Mouse (Mus musculus): ENCODE data around the gene Rragd.
A peak's percentile ranks its signal among the peaks of the same experiment; 100 is the strongest.
"Not testable (repeated sequence)": the region's sequence is repeated elsewhere in the genome, so short reads cannot be mapped to it uniquely, and the experiment has no call there.

Gene Rragd

DNA sequence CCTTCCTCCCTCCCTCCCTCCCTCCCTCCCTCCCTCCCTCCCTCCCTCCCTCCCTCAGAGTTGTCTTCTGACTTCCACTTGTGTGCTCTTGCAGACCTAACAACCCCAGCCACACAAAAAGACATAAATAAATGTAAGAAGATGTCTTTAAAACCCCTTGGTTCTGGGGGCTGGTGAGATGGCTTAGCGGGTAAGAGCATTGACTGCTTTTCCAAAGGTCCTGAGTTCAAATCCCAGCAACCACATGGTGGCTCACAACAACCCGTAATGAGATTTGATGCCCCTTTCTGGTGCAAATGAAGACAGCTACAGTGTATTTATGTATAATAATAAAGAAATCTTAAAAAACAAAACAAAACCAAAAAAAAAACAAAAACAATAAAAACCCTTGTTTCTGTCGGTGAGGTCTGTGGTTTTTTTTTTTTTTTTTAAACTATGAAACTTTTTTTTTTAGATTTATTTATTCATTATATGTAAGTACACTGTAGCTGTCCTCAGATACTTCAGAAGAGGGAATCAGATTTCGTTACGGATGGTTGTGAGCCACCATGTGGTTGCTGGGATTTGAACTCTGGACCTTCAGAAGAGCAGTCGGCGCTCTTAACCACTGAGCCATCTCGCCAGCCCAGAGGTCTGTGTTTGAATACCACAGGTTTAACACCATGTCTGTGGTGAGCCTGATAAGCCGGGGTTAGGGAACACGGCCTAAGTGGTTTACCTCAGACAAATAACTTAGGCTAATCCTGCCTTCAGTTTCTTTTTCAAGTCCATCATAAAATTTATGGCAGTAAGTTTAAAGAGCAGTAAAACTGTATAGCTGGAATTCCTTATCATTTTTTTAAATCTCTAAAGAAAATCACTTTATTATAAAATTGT, 23.0 kb downstream of the Rragd start:
- H3K36me3 ChIP-seq (ENCODE audit: control insufficient read depth, insufficient read depth, low read length, poor library complexity, severe bottlenecking); DNase-seq (ENCODE audit: low read depth, low spot score); H3K27me3 ChIP-seq (ENCODE audit: control insufficient read depth, insufficient read depth, low read length, poor library complexity, severe bottlenecking): not testable (repeated sequence)

DNA sequence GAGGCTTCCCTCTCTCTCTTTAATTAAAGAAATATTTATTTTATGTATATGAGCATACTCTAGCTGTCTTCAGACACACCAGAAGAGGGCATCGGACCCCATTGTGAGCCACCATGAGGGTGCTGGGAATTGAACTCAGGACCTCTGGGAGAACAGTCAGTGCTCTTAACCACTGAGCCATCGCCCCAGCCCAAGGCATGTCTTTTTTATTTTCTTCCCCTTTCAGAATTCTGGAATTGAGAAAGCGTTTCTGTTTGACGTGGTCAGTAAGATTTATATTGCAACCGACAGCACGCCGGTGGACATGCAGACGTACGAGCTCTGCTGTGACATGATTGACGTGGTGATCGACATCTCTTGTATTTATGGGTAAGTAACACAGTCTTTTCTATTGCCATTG, 24.0 kb downstream of the Rragd start:
- Histone ChIP-seq H3K36me3 (ENCODE audit: control insufficient read depth, insufficient read depth, low read length, poor library complexity, severe bottlenecking) (no peaks in the 10 kb centered on the region), H3K27me3 (ENCODE audit: control insufficient read depth, insufficient read depth, low read length, poor library complexity, severe bottlenecking) (no peaks in the 10 kb centered on the region)
- DNase-seq (ENCODE audit: low read depth, low spot score), result no peak

DNA sequence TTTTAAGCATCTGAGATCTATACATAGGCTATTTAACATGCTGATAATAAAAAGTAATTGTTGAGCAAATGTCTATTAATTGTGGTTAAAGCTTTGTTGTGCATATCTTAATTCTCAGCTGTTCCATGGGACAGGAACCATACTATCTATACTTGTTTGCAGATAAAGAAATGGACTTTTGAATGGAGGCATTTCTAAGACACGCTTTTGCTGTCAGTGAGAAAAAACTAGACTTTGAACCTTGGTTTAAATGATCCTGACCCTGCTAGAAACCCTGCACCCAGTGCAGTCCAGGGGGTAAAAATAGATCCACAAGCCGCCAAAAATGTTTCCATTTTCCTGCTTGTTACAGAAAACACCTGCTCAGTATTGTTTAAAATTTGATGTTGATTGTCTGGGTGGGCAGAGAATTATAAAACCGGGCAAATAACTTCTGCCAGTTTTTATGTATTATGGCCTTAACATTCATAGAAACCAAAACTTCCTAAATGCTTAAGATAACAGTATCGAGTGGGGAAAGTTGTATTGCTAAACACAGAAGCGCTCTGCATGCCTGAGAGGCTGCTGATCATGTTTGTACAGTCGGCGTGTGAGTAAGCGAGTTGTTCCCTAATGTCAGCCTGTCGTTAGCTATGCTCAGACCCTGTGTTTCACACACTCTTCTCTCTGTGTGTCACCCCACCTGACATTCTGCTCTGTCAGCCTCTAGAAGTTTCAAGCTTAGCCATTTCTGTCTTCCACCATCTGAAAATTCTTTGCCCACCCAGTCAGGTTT, 24.8 kb downstream of the Rragd start:
- no peak for DNase-seq (ENCODE audit: low read depth, low spot score)
- Histone ChIP-seq H3K27me3 (ENCODE audit: control insufficient read depth, insufficient read depth, low read length, poor library complexity, severe bottlenecking) (no peaks in the 10 kb centered on the region), H3K36me3 (ENCODE audit: control insufficient read depth, insufficient read depth, low read length, poor library complexity, severe bottlenecking) (no peaks in the 10 kb centered on the region)

DNA sequence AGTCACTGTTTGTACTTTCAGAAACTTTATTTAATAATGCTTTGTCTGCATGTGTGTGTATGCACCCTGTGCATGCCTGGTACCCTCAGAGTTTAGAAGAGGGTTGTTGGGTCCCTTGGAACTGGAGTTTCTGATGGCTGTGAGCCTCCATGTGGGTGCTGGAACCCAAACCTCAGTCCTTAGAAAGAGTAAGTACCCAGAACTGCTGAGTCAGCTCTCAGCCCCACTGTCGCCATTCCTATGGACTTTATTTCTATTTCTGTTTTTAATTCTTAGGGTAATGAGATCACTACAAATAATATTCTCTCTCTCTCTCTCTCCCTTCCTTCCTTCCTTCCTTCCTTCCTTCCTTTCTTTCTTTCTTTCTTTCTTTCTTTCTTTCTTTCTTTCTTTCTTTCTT, 27.2 kb downstream of the Rragd start:
- H3K27me3 ChIP-seq (ENCODE audit: control insufficient read depth, insufficient read depth, low read length, poor library complexity, severe bottlenecking), result no peaks in the 10 kb centered on the region
- no peak for DNase-seq (ENCODE audit: low read depth, low spot score)
- no peaks in the 10 kb centered on the region for H3K36me3 ChIP-seq (ENCODE audit: control insufficient read depth, insufficient read depth, low read length, poor library complexity, severe bottlenecking)

GRCm38 (mm10) chr4:33012484-33012883, 29.6 kb downstream of the Rragd start:
- no peaks in the 10 kb centered on the region for H3K36me3 ChIP-seq (ENCODE audit: control insufficient read depth, insufficient read depth, low read length, poor library complexity, severe bottlenecking)
- DNase-seq (ENCODE audit: low read depth, low spot score), result no peak

GRCm38 (mm10) chr4:33018361-33018999, 35.6 kb downstream of the Rragd start:
- H3K36me3 ChIP-seq (ENCODE audit: control insufficient read depth, insufficient read depth, low read length, poor library complexity, severe bottlenecking), result no peaks in the 10 kb centered on the region
- peak; percentile 93 for DNase-seq (ENCODE audit: low read depth, low spot score)
- H3K27me3 ChIP-seq (ENCODE audit: control insufficient read depth, insufficient read depth, low read length, poor library complexity, severe bottlenecking), result no peaks in the 10 kb centered on the region

More at GRCm38 (mm10) chr4:33012484-33012883, 29.6 kb downstream of the Rragd start:
- H3K27me3 ChIP-seq (ENCODE audit: control insufficient read depth, insufficient read depth, low read length, poor library complexity, severe bottlenecking), result no peaks in the 10 kb centered on the region

DNA sequence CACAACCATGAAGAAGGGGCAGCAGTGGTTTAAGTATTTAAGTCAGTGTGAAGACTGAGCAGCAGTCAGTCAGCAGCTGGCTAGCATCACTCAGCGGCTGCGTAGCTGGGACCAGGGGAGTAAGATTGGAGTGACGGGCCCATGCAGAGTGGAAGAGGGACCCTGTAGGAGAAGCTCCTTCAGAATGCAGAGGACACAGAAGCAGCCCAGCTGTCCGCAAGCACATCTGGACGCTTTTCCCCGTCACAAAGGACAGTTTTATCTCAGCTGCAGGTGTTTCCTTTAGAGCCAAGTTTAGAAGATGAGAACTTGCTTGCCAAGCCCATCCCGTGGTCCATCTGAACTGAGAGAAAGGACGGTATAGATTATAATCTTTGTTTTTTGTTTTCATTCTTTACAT, 41.6 kb downstream of the Rragd start:
- Histone ChIP-seq H3K27me3 (ENCODE audit: control insufficient read depth, insufficient read depth, low read length, poor library complexity, severe bottlenecking) (no peaks in the 10 kb centered on the region), H3K36me3 (ENCODE audit: control insufficient read depth, insufficient read depth, low read length, poor library complexity, severe bottlenecking) (no peaks in the 10 kb centered on the region)
- peak; percentile 16 for DNase-seq (ENCODE audit: low read depth, low spot score)

GRCm38 (mm10) chr4:33029104-33029503, 46.3 kb downstream of the Rragd start:
- no peaks in the 10 kb centered on the region for H3K27me3 ChIP-seq (ENCODE audit: control insufficient read depth, insufficient read depth, low read length, poor library complexity, severe bottlenecking)
- DNase-seq (ENCODE audit: low read depth, low spot score), result no peak

GRCm38 (mm10) chr4:33030264-33031194, 47.7 kb downstream of the Rragd start:
- no peaks in the 10 kb centered on the region for H3K36me3 ChIP-seq (ENCODE audit: control insufficient read depth, insufficient read depth, low read length, poor library complexity, severe bottlenecking)
- no peaks in the 10 kb centered on the region for H3K27me3 ChIP-seq (ENCODE audit: control insufficient read depth, insufficient read depth, low read length, poor library complexity, severe bottlenecking)
- no peak for DNase-seq (ENCODE audit: low read depth, low spot score)

More at GRCm38 (mm10) chr4:33029104-33029503, 46.3 kb downstream of the Rragd start:
- H3K36me3 ChIP-seq (ENCODE audit: control insufficient read depth, insufficient read depth, low read length, poor library complexity, severe bottlenecking), result no peaks in the 10 kb centered on the region

DNA sequence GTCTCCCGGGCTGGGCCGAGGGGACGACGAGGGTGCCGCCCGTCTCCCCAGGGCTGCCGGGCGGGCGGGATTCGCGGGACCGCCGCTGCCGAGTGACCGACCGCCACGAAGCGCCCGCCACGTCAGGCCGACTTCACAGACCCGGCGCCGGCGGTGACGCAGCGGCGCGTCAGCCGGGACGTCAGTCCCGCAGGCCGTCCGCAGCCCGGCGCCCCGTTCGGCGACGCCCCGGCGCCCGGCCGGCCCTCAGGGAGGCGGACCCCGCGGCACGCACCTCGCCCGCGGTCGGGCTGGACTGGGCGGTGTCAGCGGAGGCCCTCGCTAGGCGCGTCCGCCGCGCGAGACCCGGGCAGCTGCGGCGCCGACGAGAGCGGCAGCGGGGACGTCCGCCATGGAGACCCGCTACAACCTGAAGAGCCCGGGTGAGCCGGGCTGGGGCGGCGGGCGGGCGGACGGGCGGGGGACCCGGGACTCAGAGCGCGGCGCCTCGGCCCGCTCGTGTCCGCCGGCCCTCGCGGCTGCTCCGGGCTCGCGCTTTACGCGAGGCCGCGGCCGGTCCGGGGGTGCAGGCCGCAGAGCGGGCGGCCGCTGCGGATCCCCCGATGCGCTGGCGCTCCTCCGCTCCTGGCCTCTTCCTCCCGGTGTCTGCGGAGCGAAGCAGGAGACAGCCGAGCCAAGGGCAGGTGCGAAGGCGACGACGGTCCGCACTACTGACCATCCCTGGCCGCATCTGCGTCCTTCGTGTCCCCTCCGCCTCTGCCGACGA, 48.5 kb downstream of the Rragd start, which contains the start of gene Ube2j1:
Gene Ube2j1 (plus strand): TSS at position 222 of the 766 bp plus-strand sequence.
- peak; percentile 88 for DNase-seq (ENCODE audit: low read depth, low spot score)
- Histone ChIP-seq H3K27me3 (ENCODE audit: control insufficient read depth, insufficient read depth, low read length, poor library complexity, severe bottlenecking) (no peaks in the 10 kb centered on the region), H3K36me3 (ENCODE audit: control insufficient read depth, insufficient read depth, low read length, poor library complexity, severe bottlenecking) (no peaks in the 10 kb centered on the region)

DNA sequence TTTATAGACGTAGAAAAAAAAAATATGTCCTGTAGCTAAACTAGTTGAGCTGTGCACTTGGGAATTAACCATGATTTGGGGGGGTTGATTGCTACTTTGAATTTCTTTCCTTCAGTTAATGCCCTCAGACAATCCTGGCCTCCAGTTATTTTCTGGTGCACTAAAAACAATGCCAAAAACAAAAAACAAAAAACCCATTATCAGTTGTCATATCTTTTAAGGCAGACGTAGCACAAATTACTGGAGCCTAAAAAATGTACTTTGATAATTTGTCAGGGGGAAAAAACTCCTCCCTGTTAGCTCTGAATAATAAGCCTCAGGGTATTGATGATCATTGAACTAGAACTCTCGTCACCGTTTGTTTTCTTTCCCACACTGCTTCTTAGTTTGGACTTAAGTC, 49.2 kb downstream of the Rragd start:
- no peaks in the 10 kb centered on the region for H3K36me3 ChIP-seq (ENCODE audit: control insufficient read depth, insufficient read depth, low read length, poor library complexity, severe bottlenecking)
- no peaks in the 10 kb centered on the region for H3K27me3 ChIP-seq (ENCODE audit: control insufficient read depth, insufficient read depth, low read length, poor library complexity, severe bottlenecking)
- peak; percentile 30 for DNase-seq (ENCODE audit: low read depth, low spot score)

DNA sequence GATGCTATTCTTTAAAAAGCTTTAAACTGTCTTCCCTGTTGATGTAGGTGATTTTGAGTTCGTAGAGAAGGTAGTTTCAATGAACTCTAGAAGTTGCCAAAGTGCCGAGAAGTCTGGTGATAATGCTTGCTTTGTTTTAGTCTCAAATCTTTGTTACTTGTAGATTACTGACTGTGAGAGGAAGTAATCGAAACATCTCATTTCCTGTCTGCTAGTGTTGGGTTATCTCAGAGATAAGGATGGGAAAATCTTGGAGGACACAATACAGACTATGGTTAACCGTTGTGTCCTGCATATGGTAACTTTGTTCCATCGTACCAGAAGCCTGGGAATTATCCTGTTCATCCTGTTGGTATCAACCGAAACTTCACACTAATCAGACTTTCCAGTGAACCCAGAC, 50.7 kb downstream of the Rragd start:
- DNase-seq (ENCODE audit: low read depth, low spot score), result no peak
- 0 out of 2 replicates have a peak, but pooled peaks cover 1% of the 10 kb centered on the region for H3K36me3 ChIP-seq (ENCODE audit: control insufficient read depth, insufficient read depth, low read length, poor library complexity, severe bottlenecking)
- H3K27me3 ChIP-seq (ENCODE audit: control insufficient read depth, insufficient read depth, low read length, poor library complexity, severe bottlenecking), result no peaks in the 10 kb centered on the region

DNA sequence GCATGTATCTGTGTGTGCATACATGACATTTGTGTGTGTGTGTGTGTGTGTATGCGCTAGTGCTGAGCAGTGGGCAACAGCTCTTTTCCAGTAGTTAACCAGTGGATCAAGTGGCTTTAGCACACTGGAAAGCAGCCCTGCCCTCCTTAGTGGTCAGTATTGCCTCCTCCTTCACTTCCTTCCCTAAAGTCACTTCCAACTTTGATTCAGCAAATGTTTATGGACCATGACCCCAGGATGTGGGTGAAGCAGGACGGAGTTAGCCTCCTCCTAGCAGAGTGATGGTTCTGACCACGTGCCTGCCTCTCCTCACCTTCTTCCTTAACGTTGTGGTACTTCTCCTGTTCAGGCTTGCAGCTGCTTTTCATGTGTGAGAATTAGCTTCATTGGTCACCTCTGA, 57.0 kb downstream of the Rragd start:
- Histone ChIP-seq H3K36me3 (ENCODE audit: control insufficient read depth, insufficient read depth, low read length, poor library complexity, severe bottlenecking) (peaks cover 18% of the 10 kb centered on the region), H3K27me3 (ENCODE audit: control insufficient read depth, insufficient read depth, low read length, poor library complexity, severe bottlenecking) (no peaks in the 10 kb centered on the region)
- no peak for DNase-seq (ENCODE audit: low read depth, low spot score)
